Mouse (Mus musculus) heart, postnatal 4 days (tissue): ENCODE results near the gene Laptm5. TPM values are rescaled to one million over a fixed set of nuclear protein-coding genes. Genes with fewer than 3 reads are reported as not detected.
A peak's percentile ranks its signal among the peaks of the same experiment; 100 is the strongest.

Experiments
- DNase-seq: peaks from one replicate; pipeline ENCODE4 v3.0.0; 2021
- total RNA-seq, 2 experiments: library from RNA; stranded (reverse); gene quantifications; 2 replicates each; pipeline ENCODE4 v1.2.3; 2021

The Laptm5 gene
- total RNA-seq, 2 experiments from 2014 or later = 10.1 to 13.4 TPM

GRCm38 (mm10) chr4:130899782-130900427 is 13.0 kb upstream of the Laptm5 start:
- peak; percentile 28 for DNase-seq

DNA sequence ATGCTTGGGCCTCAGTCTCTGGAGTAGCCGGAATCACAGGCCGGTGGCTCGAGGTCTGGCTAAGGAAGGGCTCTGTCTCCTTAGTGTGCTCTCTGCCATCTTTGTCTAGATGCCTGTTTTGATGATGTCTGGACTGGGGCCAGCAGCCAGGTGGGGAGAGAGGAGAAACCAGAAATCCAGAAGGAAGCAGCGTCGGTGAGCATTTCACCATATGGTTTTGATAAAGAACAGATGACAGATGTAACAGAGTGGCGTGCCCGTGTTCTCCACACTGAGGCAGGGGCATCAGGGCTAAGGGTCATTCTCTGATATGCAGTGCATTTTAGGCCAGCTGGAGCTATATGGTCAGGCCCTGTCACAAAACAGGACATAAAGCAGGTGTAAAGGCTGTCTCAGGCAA is 12.2 kb upstream of the Laptm5 start:
- no peak for DNase-seq

DNA sequence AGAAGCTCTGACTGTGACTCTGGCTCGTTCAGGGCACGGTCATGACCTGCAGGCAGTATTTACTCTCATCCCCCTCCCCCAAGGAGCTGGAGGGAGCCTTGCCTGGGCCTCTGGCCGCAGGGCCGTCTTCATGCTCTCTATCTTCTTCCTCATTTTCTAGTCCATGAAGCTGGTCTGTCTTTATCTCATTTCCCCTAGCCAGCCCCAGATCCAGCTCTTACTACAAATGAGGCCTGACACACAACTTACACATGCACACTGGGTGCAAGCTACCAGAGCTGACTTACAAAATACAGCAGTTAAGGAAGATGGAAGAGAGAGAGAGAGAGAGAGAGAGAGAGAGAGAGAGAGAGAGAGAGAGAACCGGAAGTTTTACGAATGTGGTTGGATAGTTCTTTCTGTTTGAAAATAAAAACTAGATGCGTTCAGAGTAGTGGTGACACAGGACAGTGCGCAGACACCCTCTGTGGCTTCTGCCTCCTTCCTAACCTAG is 10.6 kb upstream of the Laptm5 start:
- no peak for DNase-seq

DNA sequence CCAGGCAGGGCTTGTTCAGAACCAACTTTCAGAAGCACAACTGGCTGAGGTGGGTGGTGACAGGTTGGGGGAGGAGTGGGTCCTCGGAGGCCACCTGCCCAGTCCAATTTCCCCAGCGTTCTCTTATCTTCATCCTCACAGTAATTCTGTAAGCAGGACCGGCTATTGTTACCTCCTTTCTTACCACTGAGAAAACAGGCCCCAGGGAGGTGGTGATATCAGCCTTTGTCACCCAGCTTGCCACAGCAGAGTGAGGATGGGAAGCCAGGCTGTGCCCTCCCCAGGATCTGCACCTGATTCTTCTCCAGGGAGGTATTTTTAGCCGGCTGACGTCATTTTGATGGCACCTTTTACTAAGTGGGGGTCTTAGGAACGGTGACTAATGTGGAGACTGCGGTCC is 7.9 kb upstream of the Laptm5 start:
- no peak for DNase-seq

DNA sequence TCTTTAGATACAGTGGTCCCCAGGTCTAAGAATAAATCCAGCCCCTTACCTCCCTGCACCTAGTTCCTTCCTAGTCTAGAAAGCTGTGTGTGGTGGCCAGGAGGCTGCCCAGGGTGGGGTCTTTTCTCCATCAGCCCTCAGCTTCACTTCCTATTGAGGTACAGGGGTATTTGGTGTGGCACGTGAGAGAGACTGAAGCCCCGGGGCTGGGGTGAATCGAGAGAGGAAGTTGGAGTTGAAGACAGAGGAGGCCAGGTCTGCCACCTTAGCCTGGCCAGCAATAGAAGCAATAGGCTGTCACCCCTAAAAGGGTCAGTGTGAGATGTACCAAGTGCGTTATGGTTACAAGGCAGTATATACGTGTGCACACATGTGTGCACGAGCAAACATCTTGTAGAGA is 7.0 kb upstream of the Laptm5 start:
- no peak for DNase-seq

DNA sequence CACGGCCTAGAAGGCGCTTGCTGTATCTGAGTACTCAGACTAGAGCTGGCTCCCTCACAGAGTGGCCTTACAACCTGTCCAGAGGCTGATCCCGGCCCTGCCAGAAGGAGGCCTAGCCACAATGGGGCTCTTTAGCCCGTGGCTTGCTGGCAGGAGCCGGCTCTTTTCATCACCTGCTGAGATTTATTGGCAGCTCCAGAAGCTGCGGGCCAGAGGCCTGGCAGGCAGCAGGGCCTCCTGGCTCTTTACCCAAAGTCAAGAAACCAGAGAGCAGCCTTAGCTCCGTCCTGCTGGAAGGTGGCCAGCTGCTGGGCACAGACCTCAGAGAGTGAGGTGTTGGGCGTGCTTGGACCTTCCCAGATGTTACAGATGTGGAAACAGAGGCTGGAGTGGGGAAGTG is 6.6 kb upstream of the Laptm5 start:
- peak; percentile 63 for DNase-seq

DNA sequence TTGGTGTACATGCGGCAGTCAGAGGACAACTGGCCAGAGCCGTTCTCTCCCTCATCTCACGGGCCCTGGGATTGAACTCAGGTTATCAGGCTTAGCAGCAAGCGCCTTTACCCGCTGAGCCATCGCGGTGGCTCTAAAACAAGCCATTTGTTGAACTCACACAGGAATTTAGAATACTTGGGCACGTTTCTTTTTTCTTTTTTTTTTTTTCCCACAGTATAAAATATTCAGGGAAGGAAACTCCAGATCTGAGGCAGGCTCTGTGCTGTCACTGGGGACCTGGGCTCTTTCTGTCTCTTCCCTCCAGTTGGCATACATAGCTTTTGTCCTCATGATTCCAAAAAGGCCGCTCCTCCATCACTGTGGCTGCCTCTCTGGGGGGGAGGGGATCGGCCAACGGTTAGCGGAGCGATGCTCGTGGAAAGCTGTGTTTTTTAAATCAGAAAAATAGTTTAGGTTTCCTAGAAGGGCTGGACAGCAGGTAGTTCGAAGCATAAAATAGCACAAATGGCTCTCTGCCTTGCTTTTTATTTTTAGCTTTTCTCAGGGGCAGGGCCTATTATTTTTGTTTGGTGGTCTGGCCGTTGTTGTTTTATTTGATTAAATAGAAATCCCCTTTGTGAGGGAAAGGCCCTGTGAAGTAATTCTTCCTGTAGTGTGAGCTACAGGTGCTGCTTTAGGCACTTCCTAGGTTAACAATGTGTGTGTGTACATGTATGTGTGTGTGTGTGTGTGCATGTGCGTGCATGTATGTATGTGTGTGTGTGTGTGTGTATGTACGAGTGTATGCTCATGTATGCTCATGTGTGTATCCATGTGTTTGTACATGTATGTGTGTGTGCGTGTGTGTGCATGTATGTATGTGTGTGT is 5.5 kb upstream of the Laptm5 start:
- no peak for DNase-seq

DNA sequence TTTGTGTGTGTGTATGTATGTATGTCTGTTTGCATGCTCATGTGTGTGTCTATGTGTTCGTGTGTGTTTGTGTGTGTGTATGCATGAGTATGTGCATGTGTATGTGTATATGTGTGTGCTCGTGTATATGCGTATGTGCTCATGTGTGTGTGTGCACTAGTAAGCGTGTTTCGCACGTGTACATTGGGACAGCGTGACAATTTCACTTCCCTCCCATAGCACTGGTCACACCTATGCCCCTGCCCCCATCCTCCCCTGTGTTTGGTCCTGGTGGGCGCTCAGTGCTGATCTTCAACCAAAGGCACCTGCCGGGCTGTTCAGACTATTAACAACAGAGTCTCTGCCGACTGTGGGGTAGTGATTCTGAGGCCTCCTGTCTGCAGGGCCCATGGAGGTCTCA is 4.8 kb upstream of the Laptm5 start:
- DNase-seq = no peak

GRCm38 (mm10) chr4:130909167-130909874 is 3.6 kb upstream of the Laptm5 start:
- DNase-seq = no peak

DNA sequence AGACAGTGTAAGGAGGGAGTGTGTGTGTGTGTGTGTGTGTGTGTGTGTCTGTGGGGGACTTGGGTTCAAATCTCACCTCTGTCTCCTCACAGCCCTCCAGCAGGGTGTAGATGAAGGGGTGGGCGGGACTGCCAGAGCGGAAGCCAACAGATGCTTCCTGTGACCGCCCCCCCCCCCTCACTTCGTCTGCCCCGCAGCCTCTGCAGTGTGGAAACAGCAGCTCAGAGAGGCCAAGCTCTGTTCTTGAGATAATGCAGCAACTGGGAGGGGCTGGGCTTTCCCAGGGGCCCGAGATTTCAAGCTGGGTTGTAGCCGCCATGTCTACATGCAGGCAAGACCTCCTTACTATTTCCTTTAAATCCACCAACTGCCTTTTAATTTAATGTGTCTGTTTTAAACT is 2.3 kb upstream of the Laptm5 start:
- no peak for DNase-seq

- DNase-seq = no peak
Observed at GRCm38 (mm10) chr4:130912626-130913025, 299 bp upstream of the Laptm5 start.

GRCm38 (mm10) chr4:130913511-130913910 is 586 bp downstream of the Laptm5 start:
- DNase-seq = no peak

DNA sequence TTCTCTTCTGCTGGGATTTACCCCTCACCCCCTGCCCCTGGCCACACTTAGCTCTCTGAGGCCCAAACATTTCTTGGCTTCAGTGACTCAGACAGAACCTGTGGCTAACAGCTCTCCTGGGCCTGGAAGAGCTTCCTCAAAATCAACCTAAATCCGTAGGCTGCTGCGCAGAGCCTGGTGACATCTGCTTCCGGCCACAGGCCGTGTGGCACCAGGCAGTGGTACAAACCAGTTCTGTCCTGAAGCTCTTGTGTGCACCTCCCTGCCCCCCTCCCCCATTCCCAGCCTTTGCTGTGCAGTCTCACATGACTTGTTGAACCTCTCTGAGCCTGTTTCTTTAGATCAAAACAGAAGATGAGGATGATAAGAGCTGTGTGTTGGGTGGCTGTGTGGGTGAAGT is 1.1 kb downstream of the Laptm5 start:
- DNase-seq = no peak

GRCm38 (mm10) chr4:130914527-130914926 is 1.6 kb downstream of the Laptm5 start:
- no peak for DNase-seq

DNA sequence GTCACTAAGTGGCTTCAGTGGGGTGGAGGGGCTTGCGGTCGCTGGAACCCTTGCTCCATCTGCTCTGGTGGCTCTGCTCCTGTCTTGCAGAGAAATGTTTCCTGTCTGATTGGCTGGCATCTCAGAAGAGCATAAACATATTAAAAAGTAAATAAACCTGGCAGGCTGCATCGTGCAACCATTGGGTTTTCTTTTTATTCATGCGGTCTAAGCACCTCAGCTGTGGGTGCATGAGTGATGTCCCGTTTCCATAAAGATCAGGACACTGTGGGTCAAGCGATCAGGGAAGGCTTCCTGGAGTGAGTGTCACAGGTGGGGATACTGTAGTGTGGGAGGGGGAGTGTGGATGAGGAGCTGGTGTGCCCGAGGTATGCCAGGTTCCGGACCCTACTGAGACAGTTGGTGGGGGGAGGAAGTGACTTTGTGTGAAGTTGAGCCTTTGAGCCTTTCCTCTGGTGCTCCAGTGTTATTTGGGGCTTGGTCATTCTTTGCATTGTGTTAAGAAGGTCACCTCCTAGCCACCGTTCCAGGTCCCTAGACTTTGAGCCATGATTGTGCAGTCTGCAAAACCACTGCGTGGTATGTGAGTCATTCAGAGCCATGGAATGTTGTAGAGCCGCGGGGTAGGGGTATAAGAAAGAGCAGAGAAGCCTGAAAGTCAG is 2.2 kb downstream of the Laptm5 start:
- DNase-seq = no peak

- DNase-seq = no peak
Observed at GRCm38 (mm10) chr4:130915668-130916035, 2.7 kb downstream of the Laptm5 start.

DNA sequence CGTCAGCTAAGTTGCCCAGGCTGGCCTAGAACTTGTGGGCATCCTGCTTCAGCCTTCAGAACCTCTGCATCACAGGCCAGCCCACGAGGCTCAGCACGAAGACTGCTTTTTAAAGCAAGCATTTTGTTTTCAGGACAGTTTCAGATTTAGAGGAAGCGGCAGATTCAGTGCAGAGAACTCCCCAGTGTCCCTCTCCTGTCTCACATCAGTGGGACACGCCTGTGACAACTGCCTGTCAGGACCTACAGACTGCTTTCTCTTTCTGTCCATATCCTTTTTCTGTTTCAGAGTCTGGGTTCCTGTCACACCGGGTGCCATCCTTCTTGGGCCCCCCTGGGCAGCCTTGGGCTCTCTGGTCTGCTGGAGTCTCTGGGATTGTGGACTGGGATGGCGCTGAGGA is 3.7 kb downstream of the Laptm5 start:
- no peak for DNase-seq

- no peak for DNase-seq
Observed at GRCm38 (mm10) chr4:130917564-130917963, 4.6 kb downstream of the Laptm5 start.

DNA sequence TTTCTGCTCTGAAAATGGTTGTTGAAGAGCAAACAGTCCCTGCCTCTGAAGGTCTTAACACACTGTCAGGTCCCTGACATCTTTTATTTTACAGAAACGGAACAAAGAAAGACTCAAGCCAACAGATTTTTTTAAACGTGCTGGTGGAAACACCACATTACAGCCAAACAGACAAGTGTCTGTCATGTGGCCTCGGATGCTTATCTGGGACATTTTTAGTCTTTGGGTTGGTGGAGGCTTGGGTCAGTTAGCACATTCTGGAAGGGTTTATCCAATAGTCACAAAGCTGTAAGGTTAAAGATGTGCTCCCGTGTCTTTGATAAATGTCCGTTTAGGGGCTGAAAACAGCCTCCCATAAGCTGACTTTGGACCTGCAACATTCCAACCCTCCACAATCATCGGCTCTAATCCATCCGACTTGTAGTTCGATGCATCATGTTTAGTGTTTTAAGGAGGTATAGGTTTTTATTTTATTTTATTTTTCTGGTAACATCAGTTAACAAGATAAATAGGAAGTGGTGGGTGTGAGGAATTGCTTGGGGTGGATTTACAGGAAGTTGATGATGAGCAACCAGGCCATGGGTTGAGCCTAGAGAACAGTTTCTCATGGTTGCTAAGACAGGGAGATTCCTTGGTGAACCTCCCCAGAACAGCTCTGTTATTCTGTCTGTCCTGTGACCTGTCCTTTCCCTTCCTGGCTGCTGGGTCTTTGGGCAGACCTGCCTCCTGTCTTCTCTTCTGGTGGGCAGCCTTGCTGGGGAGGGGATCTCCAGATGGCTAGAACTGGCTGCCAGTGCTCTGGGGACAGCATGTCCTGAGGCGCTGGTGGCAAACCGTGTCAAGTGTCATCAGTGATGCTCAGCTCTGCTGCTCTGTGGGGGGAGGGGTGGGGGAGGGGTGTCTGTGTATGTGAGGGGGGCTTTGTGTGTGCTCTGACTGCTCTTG is 6.2 kb downstream of the Laptm5 start:
- no peak for DNase-seq

DNA sequence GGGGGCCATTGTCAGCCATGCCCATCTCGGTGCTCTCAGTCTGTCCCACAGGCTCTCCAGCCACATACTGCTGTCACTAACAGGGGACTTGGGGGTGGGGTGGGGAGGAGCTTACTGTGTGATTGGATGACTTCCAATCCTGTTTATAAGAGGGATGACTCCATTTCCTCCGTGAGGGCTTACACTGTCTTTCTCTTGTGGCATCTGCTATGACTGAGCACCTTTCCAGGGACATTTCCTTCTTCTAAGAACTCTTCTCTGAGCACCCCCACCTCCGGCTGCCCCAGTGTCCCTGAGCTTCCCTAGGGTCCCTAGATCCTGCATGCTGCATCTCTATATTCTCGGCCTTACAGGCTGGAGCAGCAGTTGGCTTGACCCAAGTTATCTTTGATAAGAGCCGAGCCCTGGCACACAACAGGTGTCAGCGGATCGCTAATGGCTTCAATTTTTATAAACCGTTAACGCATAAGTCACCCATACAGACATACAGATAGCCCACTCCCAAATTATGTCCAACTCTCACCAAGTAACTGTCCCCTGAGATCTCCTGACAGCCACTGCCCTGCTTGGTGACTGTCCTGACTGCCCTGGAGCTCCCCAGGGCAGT is 6.9 kb downstream of the Laptm5 start:
- DNase-seq = no peak
